In genomic region chr9:58049186-58049585, GRCm38 (mm10) we compare ENCODE assay signal across 12 mouse cellular contexts. TPM values are rescaled to one million over a fixed set of nuclear protein-coding genes. Genes with fewer than 3 reads are reported as not detected.
DNase-seq lines count a peak whose midpoint lies in the region; ATAC-seq and TF ChIP-seq lines count a peak whose summit lies in the region.
"Had no signal": no experiment of that assay in that cellular context is flagged by ENCODE, and none has a peak within 500 bp of the region (broad histone marks: within the 10 kb centered on the region; RNA-seq: fewer than 3 reads in every experiment).

No protein-coding gene starts in this region.

- peak overlapping the region; percentile 94 for H3K27ac ChIP-seq in forebrain, embryonic 16.5 days (ENCODE audit: low read length)
- peak overlapping the region; percentile 21; the same call in 1 of the 2 replicates for H3K27ac ChIP-seq in midbrain, embryonic 11.5 days (ENCODE audit: low read depth, low read length)
- H3K27ac ChIP-seq in olfactory bulb, adult 2 months (ENCODE audit: insufficient read depth, low read depth, low read length): peak overlapping the region; percentile 87
- H3K27ac ChIP-seq in liver, embryonic 11.5 days (ENCODE audit: low read depth, low read length): no peak overlapping the region
- H3K27ac ChIP-seq: heart, embryonic 13.5 days had no signal

- H3K9ac ChIP-seq in forebrain, embryonic 16.5 days (replicated peaks; ENCODE audit: low read depth, low read length): peak overlapping the region; percentile 43
- H3K9ac ChIP-seq in midbrain, embryonic 11.5 days (ENCODE audit: low read length): peak overlapping the region; percentile 21
- H3K9ac ChIP-seq in liver, embryonic 11.5 days (ENCODE audit: low read depth, low read length): no peak overlapping the region
- H3K9ac ChIP-seq: heart, embryonic 13.5 days had no signal

- H3K4me1 ChIP-seq in forebrain, embryonic 16.5 days (replicated peaks; ENCODE audit: control insufficient read depth, insufficient read depth, low read length): peaks cover 73% of the 10 kb centered on the region
- H3K4me1 ChIP-seq in midbrain, embryonic 11.5 days (ENCODE audit: control insufficient read depth, insufficient read depth, low read length): peaks cover 42% of the 10 kb centered on the region
- peaks cover 49% of the 10 kb centered on the region for H3K4me1 ChIP-seq in olfactory bulb, adult 2 months (ENCODE audit: control insufficient read depth, insufficient read depth, low read length)
- peaks cover 4% of the 10 kb centered on the region for H3K4me1 ChIP-seq in liver, embryonic 11.5 days (replicated peaks; ENCODE audit: control insufficient read depth, insufficient read depth, low read length)

- no peak overlapping the region for H3K4me3 ChIP-seq in forebrain, embryonic 16.5 days (replicated peaks; ENCODE audit: low read length)
- H3K4me3 ChIP-seq in midbrain, embryonic 11.5 days (ENCODE audit: low read depth, low read length): no peak overlapping the region
- no peak overlapping the region for H3K4me3 ChIP-seq in olfactory bulb, adult 2 months (ENCODE audit: insufficient read depth, low read depth, low read length)
- no peak overlapping the region for H3K4me3 ChIP-seq in liver, embryonic 11.5 days (ENCODE audit: low read depth, low read length)
- H3K4me3 ChIP-seq: heart, embryonic 13.5 days had no signal

- no peaks in the 10 kb centered on the region for H3K27me3 ChIP-seq in forebrain, embryonic 16.5 days (replicated peaks; ENCODE audit: control insufficient read depth, insufficient read depth, low read length)
- no peaks in the 10 kb centered on the region for H3K27me3 ChIP-seq in midbrain, embryonic 11.5 days (ENCODE audit: control insufficient read depth, insufficient read depth, low read length)
- H3K27me3 ChIP-seq in liver, embryonic 11.5 days (replicated peaks; ENCODE audit: control insufficient read depth, insufficient read depth, low read length): peaks cover 25% of the 10 kb centered on the region

- no peaks in the 10 kb centered on the region for H3K36me3 ChIP-seq in forebrain, embryonic 16.5 days (ENCODE audit: control insufficient read depth, insufficient read depth)
- H3K36me3 ChIP-seq in midbrain, embryonic 11.5 days (ENCODE audit: control insufficient read depth, insufficient read depth, low read length): no peaks in the 10 kb centered on the region
- H3K36me3 ChIP-seq in liver, embryonic 11.5 days (ENCODE audit: control insufficient read depth, insufficient read depth, low read length): no peaks in the 10 kb centered on the region
- H3K36me3 ChIP-seq: heart, embryonic 13.5 days had no signal

- peak; percentile 23 for DNase-seq in right cerebral cortex, adult 18-20 months
- DNase-seq in right cerebral cortex, postnatal 14 days: no peak
- no peak for DNase-seq in midbrain, embryonic 11.5 days (ENCODE audit: low spot score, missing footprints)
- no peak for DNase-seq in liver, embryonic 11.5 days (ENCODE audit: low spot score)
- DNase-seq: cerebellum, adult 18-20 months; gastrocnemius, postnatal 25 days; kidney, postnatal 10 days; liver had no signal

- WGBS in forebrain, embryonic 16.5 days: 10% methylated on average over 6 of the region's 6 CpGs
- 34% methylated on average over 6 of the region's 6 CpGs for WGBS in midbrain, embryonic 11.5 days
- 31% methylated on average over 6 of the region's 6 CpGs for WGBS in olfactory bulb, adult 2 months
- 51% methylated on average over 6 of the region's 6 CpGs for WGBS in liver, embryonic 11.5 days

- no peak for TF ChIP-seq POLR2A in olfactory bulb, adult 2 months (IDR thresholded peaks at IDR 0.05; ENCODE audit: insufficient read depth, low read depth, low read length)

- H3K9me3 ChIP-seq in forebrain, embryonic 16.5 days (ENCODE audit: control insufficient read depth, low read length): no peaks in the 10 kb centered on the region
- no peaks in the 10 kb centered on the region for H3K9me3 ChIP-seq in midbrain, embryonic 11.5 days (ENCODE audit: control insufficient read depth, low read length)
- H3K9me3 ChIP-seq in liver, embryonic 11.5 days (ENCODE audit: control insufficient read depth, low read length): no peaks in the 10 kb centered on the region
- H3K9me3 ChIP-seq: heart, embryonic 13.5 days had no signal

- peak; percentile 30 for ATAC-seq in forebrain, embryonic 16.5 days
- no peak; the same call in 1 of the 2 replicates for ATAC-seq in midbrain, embryonic 11.5 days (ENCODE audit: low FRiP score)
- ATAC-seq in inflammation-experienced regulatory T-cells, adult 6 months: no peak
- no peak for ATAC-seq in liver, embryonic 11.5 days (replicated peaks; ENCODE audit: low FRiP score)

- 0 out of 2 replicates have a peak overlapping the region, but pooled peaks have one; percentile 5 for H3K4me2 ChIP-seq in forebrain, embryonic 16.5 days (ENCODE audit: low read length)
- H3K4me2 ChIP-seq in midbrain, embryonic 11.5 days: no peak overlapping the region
- H3K4me2 ChIP-seq in liver, embryonic 11.5 days: no peak overlapping the region

- no peak for TF ChIP-seq CTCF in olfactory bulb, adult 2 months (IDR thresholded peaks at IDR 0.05; ENCODE audit: insufficient read depth, low read depth, low read length)

RNA-seq across cellular contexts. Expression of gene Stra6, which starts 14.4 kb away (rescaled TPM):
- 9.2 and 11.7 TPM in 2 replicates for polyA plus RNA-seq in forebrain, embryonic 16.5 days (2015; fragmentation: Nextera tagmentation; extraction: Ambion mirVana)
- polyA plus RNA-seq in midbrain, embryonic 11.5 days (2014; fragmentation: Nextera tagmentation; extraction: Ambion mirVana): 7.3 and 9.7 TPM in 2 replicates
- not detected in 2 replicates for polyA plus RNA-seq in olfactory bulb, adult 2 months (2012; ENCODE audit: insufficient read depth, insufficient read length, low replicate concordance, missing spikeins)
- polyA plus RNA-seq in inflammation-experienced regulatory T-cells, adult 6 months (2017; shearing (Covaris generic)): 1 to 10 TPM in 2 of 3 experiments, not detected in 1; 4.0 to 5.3 TPM
- 5.9 and 7.2 TPM in 2 replicates for polyA plus RNA-seq in liver, embryonic 11.5 days (2014; fragmentation: Nextera tagmentation; extraction: Ambion mirVana)

RNA-seq across cellular contexts. Expression of gene Cyp11a1, which starts 43.0 kb away (rescaled TPM):
- 0.30 and 0.66 TPM in 2 replicates for polyA plus RNA-seq in forebrain, embryonic 16.5 days (2015; fragmentation: Nextera tagmentation; extraction: Ambion mirVana)
- 0.12 TPM in 1 of 2 replicates, not detected in the other for polyA plus RNA-seq in midbrain, embryonic 11.5 days (2014; fragmentation: Nextera tagmentation; extraction: Ambion mirVana)
- not detected in 2 replicates for polyA plus RNA-seq in olfactory bulb, adult 2 months (2012; ENCODE audit: insufficient read depth, insufficient read length, low replicate concordance, missing spikeins)
- under 1 TPM in 1 of 3 experiments, not detected in 2; 0.12 TPM for polyA plus RNA-seq in inflammation-experienced regulatory T-cells, adult 6 months (2017; shearing (Covaris generic))
- 0.10 TPM in 1 of 2 replicates, not detected in the other for polyA plus RNA-seq in liver, embryonic 11.5 days (2014; fragmentation: Nextera tagmentation; extraction: Ambion mirVana)
